Mouse (Mus musculus) adrenal gland, postnatal 25 days (tissue): ENCODE results near the gene Unc93b1. TPM values are rescaled to one million over a fixed set of nuclear protein-coding genes. Genes with fewer than 3 reads are reported as not detected.

Experiments used
- DNase-seq: peaks from one replicate; pipeline ENCODE4 v3.0.0; 2021; ENCODE audit warnings: mixed read lengths
- total RNA-seq: library from RNA; stranded (reverse); gene quantifications from 2 replicates; pipeline ENCODE4 v1.2.3, GENCODE M21; 2021

Gene Unc93b1
- total RNA-seq, 1 experiment from 2014 or later = 69.6 TPM

GRCm38 (mm10) chr19:3913692-3914091 lies 21.3 kb upstream of the Unc93b1 start:
- DNase-seq = no peak

- no peak for DNase-seq
These were observed 20.5 kb upstream of the Unc93b1 start for GRCm38 (mm10) chr19:3914535-3914934.

DNA sequence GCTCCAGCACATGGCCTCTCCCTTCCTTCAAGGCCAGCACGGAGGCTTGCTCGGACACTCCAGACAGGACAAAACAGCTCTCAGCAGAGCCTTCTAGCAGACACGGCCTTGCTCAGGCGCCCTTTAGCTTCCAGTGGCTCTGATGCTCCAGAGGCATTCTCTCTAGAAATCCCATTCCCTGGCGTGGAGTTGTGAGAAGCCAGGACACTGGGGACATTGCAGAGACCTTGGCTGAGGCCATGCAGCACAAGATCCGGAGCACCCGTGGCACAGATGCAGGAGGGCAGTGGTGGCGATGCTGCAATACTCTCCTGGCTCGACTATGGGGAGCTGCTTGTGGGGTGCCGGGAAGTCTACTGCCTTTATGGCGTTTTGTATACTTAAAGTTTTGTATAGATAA lies 18.3 kb upstream of the Unc93b1 start:
- DNase-seq = no peak

DNA sequence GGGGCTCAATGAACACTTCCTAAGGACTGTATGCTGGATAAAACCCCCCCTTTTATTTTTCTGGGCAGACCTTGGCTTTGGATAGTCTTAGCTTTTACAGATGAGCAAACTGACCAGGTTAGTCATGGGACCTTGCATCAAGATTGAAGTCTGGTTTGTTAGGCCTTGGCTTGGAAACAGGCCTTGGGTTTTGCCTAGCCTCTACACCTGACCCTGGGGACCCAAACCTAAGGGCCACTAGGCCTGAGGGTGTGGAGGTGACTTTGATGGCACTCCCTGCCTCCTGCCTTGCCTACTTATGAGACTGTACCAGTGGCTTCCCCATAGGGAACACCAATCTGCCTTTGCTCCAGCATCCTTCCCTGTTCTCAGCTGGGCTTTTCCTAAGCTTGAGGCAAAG lies 15.1 kb upstream of the Unc93b1 start:
- no peak for DNase-seq

DNA sequence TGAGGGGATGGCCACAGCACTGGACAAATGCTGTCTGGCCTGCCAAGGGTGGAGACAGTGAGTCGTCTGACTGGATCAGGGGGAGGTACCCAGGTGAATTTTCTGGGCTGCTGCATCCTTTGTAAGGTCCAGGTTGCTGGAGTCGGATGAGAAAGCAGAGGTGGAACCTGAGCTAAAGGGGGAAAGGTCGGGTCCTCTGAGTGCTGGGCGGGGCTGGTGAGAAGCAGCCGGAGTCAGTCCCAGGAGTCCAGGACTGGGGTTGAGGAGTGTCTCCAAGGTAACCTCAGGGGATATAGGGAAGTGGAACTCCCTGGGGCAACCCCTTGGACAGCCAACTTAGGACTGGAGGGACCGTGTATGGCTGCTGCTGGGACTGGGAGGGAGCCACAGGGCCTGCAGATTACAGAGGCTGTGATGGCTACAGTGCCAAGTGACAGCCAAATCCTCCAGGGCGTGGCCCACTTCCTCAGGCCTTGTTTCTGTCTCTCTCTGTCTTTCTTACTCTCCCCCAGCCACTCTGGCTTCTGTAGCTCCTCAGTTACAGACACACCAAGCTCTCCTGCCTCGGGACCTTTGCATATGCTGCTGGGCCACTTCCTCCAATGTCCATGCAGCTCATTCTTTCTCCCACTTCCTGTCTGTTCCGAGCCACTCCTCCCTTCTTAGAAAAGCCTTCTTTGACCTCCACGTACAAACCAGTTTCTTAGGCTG lies 12.2 kb upstream of the Unc93b1 start:
- no peak for DNase-seq

DNA sequence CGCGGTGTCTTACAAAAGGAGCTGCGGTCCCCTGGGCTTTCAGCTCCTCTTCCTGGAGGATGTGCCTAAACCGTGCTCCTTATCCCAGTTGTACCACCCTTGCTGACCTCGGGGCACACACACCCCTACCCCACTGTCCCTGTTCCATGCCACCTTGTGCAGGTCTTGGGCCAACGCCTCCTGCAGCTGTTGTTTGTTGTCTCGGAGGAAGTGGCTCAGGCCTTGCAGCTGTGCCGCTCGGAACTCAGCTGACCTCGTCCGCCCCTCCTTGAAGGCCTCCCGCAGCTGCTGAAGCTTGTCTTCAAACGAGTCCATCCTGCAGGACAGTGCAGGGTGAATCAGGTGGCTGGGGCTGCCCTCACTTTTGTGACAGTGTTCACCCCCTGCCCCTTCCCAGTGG lies 11.4 kb upstream of the Unc93b1 start:
- DNase-seq = no peak

GRCm38 (mm10) chr19:3924190-3924589 lies 10.8 kb upstream of the Unc93b1 start:
- DNase-seq = peak; percentile 64

GRCm38 (mm10) chr19:3924868-3925267 lies 10.1 kb upstream of the Unc93b1 start:
- no peak for DNase-seq

GRCm38 (mm10) chr19:3925859-3926258 lies 9.1 kb upstream of the Unc93b1 start:
- no peak for DNase-seq

DNA sequence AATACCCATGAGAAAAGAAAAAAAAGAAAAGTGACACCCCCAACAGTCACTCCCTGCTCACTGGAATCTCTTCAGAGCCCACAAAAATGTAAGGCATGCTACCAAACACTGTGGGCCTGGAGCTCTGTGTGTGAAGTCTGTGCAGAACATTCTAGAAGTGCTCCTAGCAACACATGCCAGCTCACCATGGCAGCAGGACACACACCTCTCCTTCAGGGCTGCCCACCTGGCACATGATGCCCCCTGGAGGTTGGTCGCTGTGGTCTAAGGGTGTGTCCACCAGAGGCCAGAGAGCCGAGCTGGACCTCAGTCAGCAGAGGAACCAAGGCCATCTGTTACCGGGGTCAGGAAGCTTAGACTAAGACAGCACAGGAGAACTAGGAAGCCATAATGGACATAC lies 8.7 kb upstream of the Unc93b1 start:
- no peak for DNase-seq

DNA sequence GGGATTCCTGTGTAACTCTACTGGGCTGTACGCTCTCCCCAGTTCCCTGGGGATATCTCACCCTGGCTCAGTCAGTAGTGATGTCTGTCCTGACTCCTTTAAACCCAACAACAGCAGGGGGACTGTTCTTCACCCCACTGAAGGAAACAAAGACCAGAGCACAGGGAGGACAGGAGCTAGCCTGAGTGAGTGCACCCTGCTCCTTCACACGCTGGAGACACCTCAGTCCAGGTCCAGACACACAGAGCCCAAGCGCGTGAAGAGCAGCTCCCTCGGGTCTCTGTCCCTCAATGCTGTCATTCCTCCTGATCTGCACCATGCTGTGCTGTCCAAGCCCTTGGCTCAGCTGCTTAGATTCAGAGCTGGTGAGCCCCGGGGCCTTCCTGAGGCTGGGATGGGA lies 8.3 kb upstream of the Unc93b1 start:
- DNase-seq = no peak

GRCm38 (mm10) chr19:3927989-3928388 lies 7.0 kb upstream of the Unc93b1 start:
- DNase-seq = no peak

- DNase-seq = no peak
These were observed 6.2 kb upstream of the Unc93b1 start for GRCm38 (mm10) chr19:3928779-3929178.

- peak; percentile 98 for DNase-seq
These were observed 5.6 kb upstream of the Unc93b1 start, which contains the start of gene Aldh3b1 for GRCm38 (mm10) chr19:3929211-3929941. Gene Aldh3b1, minus strand, starts transcription at chr19:3929808.

GRCm38 (mm10) chr19:3930262-3931057 lies 4.5 kb upstream of the Unc93b1 start:
- DNase-seq = no peak

GRCm38 (mm10) chr19:3931716-3932115 lies 3.3 kb upstream of the Unc93b1 start:
- DNase-seq = no peak

DNA sequence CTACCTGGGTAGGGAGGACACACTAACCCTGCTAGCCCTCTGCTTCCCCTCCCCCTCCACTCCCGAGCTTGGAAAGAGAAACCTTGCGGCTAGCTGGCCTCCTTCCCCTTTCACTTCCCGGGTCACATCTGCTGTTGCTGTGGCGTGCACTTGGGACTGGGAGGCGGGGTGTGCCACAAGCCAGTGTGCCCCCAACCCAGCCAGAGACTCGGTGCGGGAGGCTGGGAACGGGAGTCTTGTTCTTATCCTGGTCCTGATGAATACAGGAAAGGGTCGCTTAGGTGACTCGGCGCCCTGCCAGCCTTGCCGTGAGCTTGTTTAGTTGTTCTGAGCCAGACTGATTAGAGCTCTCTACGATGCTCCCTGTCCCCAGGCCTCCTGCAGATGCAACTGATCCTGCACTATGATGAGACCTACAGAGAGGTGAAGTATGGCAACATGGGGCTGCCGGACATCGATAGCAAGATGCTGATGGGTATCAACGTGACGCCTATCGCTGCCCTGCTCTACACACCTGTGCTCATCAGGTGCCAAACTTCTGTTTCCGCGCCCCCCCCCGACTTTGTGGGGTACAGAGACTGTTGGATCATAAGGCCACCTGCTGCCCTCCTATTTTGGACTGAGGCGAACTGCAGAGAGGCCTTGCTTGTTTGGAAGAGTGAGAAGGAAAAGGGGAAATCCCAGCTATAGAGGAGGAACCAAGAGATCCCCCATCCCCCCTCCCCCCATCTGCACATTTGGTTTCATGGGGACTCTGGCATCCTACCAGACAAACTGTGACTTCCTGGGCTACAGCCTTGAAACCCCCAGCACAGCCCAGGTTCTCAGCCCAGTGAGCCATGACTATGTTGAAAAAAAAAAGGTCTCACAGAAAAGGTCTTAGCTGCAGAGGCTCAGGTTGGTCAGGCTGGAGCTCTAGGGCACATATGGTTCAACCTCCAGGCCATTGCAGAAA lies 1.2 kb downstream of the Unc93b1 start:
- peak; percentile 60 for DNase-seq

DNA sequence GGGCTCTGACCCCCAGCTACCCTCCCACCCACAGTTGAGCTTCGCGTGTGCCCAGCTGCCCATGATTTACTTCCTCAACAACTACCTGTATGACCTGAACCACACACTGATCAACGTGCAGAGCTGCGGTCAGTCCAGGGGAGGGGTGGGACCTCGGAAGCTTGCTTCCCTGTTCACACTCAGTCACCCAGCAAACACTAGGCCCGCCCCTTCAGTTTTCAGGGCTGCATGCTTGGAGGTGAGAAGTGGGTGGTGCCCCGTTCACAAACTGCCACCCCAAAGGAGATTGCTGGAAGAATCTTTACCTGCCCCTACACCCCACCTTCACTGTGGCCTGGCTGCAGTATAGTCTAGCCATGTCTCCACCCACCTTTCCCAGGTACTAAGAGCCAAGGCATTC lies 7.3 kb downstream of the Unc93b1 start:
- no peak for DNase-seq

DNA sequence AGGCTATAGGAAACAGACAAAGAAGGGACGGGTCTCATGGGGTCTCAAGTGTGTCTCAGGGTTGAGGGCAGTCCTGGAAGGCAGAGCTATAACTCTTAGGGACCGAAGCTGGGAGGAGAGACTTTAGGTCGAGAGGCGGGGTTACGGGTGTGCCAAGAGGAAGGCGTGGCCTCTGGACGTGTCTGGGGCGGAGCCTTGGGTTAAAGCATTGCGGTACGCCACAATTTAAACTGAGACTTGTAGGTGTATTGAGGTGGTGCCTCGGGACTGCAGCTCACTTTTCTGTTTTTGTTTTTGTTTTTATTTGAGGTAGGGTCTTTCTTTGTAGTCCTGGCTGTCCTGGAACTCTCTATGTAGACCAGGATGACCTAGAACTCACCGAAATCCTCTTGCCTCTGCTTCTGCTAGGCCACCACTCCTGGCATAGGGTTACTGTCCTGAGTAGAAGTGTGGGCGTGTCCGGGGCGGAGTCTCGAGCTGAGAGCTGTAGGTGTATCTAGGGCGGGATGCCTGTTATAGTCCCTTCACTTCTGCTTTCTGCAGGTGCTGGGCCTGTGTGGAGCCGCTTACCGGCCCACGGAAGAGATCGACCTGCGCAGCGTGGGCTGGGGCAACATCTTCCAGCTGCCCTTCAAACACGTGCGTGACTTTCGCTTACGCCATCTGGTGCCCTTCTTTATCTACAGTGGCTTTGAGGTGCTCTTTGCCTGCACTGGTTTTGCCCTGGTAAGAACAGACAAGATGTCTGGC lies 8.2 kb downstream of the Unc93b1 start:
- DNase-seq = no peak

- DNase-seq = no peak
These were observed 11.0 kb downstream of the Unc93b1 start for GRCm38 (mm10) chr19:3945872-3946564.
